Mouse (Mus musculus) small intestine, adult 2 months (tissue): ENCODE measurements around the gene Wnk2. TPM values are rescaled to one million over a fixed set of nuclear protein-coding genes. Genes with fewer than 3 reads are reported as not detected.
A peak's percentile ranks its signal among the peaks of the same experiment; 100 is the strongest.

ENCODE experiments used
- H3K27ac ChIP-seq: fragments of 200-500 bp; 2 replicates; pipeline ENCODE4 v1.5.1; 2012; ENCODE audit warnings: low read depth, low read length, control low read depth, inconsistent platforms; ENCODE audit not compliant: insufficient read depth
- H3K27me3 ChIP-seq: fragments of 200-500 bp; 2 replicates; pipeline ENCODE4 v1.6.1; 2012; ENCODE audit warnings: mild to moderate bottlenecking, moderate library complexity, low read length, inconsistent platforms; ENCODE audit not compliant: control insufficient read depth, insufficient read depth
- H3K36me3 ChIP-seq: fragments of 200-500 bp; 2 replicates; pipeline ENCODE4 v1.6.1; 2012; ENCODE audit warnings: mild to moderate bottlenecking, low read length, control low read depth, inconsistent platforms; ENCODE audit not compliant: control insufficient read depth, insufficient read depth
- H3K4me1 ChIP-seq: fragments of 200-500 bp; 2 replicates; pipeline ENCODE4 v1.6.1; 2012; ENCODE audit warnings: low read length, inconsistent platforms, mixed read lengths; ENCODE audit not compliant: control insufficient read depth, insufficient read depth, insufficient read length
- H3K4me3 ChIP-seq: fragments of 200-500 bp; 2 replicates; pipeline ENCODE4 v1.5.1; 2012; ENCODE audit warnings: low read depth, mild to moderate bottlenecking, control low read depth, inconsistent platforms, low read length, moderate library complexity
- CTCF ChIP-seq: fragments of 200-500 bp; IDR thresholded peaks from 2 replicates; pipeline ENCODE4 v1.5.1; 2012; ENCODE audit warnings: low read depth, mild to moderate bottlenecking, control low read depth, inconsistent platforms, low read length, moderate library complexity, mixed read lengths; ENCODE audit not compliant: insufficient replicate concordance, insufficient read length; ENCODE audit errors: extremely low read depth
- POLR2A ChIP-seq: fragments of 200-500 bp; IDR thresholded peaks from 2 replicates; pipeline ENCODE4 v1.6.1; 2012; ENCODE audit warnings: low read depth, mild to moderate bottlenecking, control low read depth, inconsistent platforms, low read length, moderate library complexity
- WGBS: fragments of 180-500 bp; shearing (Covaris S2); methylation state at CpG from one replicate; pipeline ENCODE4 v1.1.7; 2018; 5-methylcytosine and 5-hydroxymethylcytosine counted together
- polyA plus RNA-seq: library from polyadenylated mRNA; depleted of rRNA; stranded (reverse); fragments of >200 nt; gene quantifications from 2 replicates; pipeline ENCODE4 v1.2.3, GENCODE M21; 2012

Wnk2 gene
- polyA plus RNA-seq, 1 experiment: 19.5 TPM

DNA sequence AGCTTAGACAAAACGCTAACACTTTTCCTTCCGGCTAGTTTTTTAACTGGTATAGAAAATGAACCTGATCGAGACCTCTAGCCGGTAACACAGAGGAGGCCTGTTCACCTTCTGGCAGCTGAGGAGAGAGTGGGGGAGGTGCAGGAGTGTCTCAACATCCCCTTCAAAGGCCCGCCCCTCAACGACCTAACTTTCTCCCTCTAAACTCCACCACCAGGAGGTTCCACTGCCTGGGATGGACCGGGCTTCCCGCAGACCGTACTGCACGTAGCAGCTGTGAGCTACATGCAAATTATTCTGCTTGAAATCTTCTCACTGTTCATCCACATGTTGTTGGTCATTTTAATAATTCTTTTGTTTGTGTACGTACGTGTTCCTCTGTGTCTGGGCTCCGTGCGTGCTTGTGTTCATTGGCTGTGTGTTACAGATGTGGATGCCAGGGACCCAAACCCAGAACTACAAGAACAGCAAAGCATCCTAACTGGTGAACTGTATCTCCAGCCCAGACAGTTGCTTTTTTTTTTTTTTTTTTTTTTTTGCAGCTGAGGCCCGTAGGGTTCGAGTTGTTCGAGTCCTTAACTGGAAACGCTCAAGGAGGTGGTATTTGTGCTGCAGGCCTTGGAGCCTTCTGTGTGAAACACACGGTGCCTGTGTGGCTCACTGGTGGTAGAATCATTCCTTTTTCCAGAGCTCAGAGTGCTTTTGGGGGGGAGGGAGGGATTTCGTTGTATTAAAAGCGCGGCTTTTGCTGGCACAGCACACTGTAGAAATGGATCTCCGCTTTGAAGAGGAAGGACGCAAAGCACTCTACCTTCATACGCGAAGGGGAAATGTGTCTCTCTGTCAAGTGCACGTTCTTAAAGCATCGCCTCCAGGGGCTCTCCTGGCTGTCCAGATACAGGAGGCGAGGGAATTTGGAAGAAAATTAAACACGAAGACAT is 132.2 kb downstream of the Wnk2 start:
- WGBS: 46% methylated on average over 30 of the region's 30 CpGs
- no peaks in the 10 kb centered on the region for H3K27me3 ChIP-seq
- H3K4me1 ChIP-seq: no peaks in the 10 kb centered on the region; the same call in 1 of the 2 replicates
- no peaks in the 10 kb centered on the region for H3K36me3 ChIP-seq
- H3K4me3 ChIP-seq: peak overlapping the region; percentile 34
- H3K27ac ChIP-seq: no peak overlapping the region
- TF ChIP-seq CTCF (peak; percentile 16; the same call in 1 of the 2 replicates), POLR2A (no peak)

DNA sequence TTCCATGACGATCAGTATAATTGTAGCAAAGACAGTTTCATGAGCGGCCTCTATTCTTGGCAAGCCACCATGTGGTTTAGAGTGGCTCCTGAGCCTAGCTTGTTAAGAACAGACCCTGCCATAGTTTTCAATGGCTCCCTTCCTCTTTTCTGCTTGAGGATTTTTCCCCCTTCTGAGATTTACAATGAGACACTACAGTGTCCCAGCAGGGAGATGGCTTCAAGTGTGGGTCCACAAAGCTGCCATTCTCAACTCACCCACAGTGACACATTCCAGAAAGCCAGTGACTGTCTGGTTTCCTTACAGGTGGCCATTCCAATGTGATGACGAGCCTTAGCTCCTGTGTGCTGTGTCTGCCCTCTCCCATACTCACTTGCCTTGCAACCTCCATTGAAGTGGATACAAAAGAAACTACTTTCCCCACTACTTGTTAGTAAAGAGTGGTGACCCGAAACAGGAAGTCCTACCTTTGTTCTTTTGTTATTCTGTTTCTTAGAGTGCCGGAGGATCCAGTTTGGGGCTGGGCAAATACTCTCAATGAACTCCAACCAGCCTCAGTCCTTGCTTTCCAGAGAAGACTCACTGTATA is 134.5 kb downstream of the Wnk2 start:
- H3K4me1 ChIP-seq: no peaks in the 10 kb centered on the region
- TF ChIP-seq CTCF: no peak
- no peaks in the 10 kb centered on the region for H3K36me3 ChIP-seq
- WGBS: 81% methylated on average over 5 of the region's 5 CpGs
- H3K27ac ChIP-seq: no peak overlapping the region
- H3K4me3 ChIP-seq: no peak overlapping the region
- no peaks in the 10 kb centered on the region for H3K27me3 ChIP-seq

- TF ChIP-seq CTCF (no peak), POLR2A (no peak)
- WGBS: 62% methylated on average over 3 of the region's 3 CpGs
- Histone ChIP-seq H3K4me3 (no peak overlapping the region), H3K27me3 (no peaks in the 10 kb centered on the region), H3K27ac (no peak overlapping the region), H3K4me1 (no peaks in the 10 kb centered on the region), H3K36me3 (no peaks in the 10 kb centered on the region)
Observed at GRCm38 (mm10) chr13:49001691-49002090, 146.1 kb downstream of the Wnk2 start.

GRCm38 (mm10) chr13:48998591-48998990 is 149.2 kb downstream of the Wnk2 start:
- Histone ChIP-seq H3K4me3 (no peak overlapping the region), H3K36me3 (no peaks in the 10 kb centered on the region), H3K4me1 (no peaks in the 10 kb centered on the region), H3K27me3 (no peaks in the 10 kb centered on the region), H3K27ac (no peak overlapping the region)
- 12% methylated on average over 6 of the region's 6 CpGs for WGBS
- TF ChIP-seq POLR2A: no peak
- TF ChIP-seq CTCF: peak; percentile 73; the same call in 1 of the 2 replicates

DNA sequence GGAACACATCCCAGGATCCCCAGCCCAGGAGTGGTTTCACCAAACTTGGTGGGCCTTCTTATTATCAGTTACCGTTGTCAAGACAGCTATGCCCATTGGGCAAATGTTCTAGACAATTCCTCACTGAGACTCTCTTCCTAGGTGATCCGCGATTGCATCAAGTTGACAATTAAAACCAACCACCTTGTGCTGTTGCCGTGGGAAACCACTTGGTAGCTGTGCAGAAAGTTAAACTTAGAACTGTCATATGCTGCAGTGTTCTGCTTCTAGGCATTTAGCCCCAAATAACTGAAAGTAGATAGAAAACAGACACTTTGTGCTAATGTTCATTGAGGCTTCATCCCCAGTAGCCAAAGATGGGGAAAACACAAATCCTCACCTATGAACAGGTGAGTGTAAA is 151.1 kb downstream of the Wnk2 start:
- Histone ChIP-seq H3K36me3 (no peaks in the 10 kb centered on the region), H3K27ac (no peak overlapping the region), H3K4me3 (no peak overlapping the region), H3K27me3 (no peaks in the 10 kb centered on the region), H3K4me1 (no peaks in the 10 kb centered on the region)
- TF ChIP-seq POLR2A (no peak), CTCF (no peak)
- 89% methylated on average over 4 of the region's 4 CpGs for WGBS

DNA sequence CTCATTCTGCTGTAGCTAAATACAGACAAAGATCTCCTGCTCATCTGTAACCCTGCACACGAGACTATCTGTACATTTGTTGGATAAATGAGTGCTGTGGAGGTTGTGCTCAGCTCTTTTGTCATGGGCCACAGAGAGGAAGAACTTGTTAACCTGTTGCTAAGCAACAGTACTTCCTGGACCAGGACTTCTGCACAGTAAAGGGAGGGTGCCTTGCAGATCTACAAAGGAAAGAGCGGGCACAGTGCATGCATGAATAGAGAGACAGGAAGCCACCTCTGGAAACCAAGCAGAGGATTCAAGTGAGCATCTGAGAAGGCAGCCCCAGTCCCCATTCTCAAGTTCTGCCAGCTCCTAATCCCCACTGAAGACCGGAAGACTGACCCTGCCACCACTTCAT is 152.9 kb downstream of the Wnk2 start:
- 36% methylated on average over 3 of the region's 3 CpGs for WGBS
- H3K27me3 ChIP-seq: no peaks in the 10 kb centered on the region
- peaks cover 2% of the 10 kb centered on the region; the same call in 1 of the 2 replicates for H3K4me1 ChIP-seq
- TF ChIP-seq CTCF (no peak), POLR2A (no peak)
- no peak overlapping the region for H3K4me3 ChIP-seq
- H3K27ac ChIP-seq: no peak overlapping the region
- H3K36me3 ChIP-seq: no peaks in the 10 kb centered on the region

DNA sequence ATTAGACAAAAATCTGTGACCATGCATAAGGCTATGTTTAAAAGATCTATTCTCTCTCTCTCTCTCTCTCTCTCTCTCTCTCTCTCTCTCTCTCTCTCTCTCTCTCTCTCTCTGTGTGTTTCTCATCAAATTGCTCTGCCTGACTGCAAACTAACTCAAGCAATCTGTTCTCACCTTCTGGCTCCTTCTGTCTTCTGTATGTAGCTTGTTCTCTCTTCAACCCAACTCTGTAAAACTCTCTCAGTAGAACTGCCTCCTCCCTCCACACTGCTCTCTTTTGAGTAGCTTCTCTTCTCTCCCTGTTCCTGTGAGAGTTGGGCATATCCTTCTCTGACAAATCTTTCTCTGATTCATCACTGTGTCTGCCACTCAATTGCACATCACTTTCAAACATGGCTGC is 154.9 kb downstream of the Wnk2 start:
- no peaks in the 10 kb centered on the region for H3K27me3 ChIP-seq
- no peak overlapping the region for H3K27ac ChIP-seq
- H3K4me1 ChIP-seq: peaks cover 2% of the 10 kb centered on the region; the same call in 1 of the 2 replicates
- TF ChIP-seq CTCF: no peak
- TF ChIP-seq POLR2A: no peak
- H3K36me3 ChIP-seq: no peaks in the 10 kb centered on the region
- no peak overlapping the region for H3K4me3 ChIP-seq
